Mouse (Mus musculus) embryonic facial prominence, embryonic 12.5 days (tissue): Measurements from ENCODE around the gene Ptprn2. TPM values are rescaled to one million over a fixed set of nuclear protein-coding genes. Genes with fewer than 3 reads are reported as not detected.

Experiments used
- ATAC-seq: fragments of 200-750 bp; cut with Nextera tagmentation; 2 replicates; pipeline ENCODE4 v1.8.0; 2017; ENCODE audit not compliant: insufficient number of reproducible peaks, insufficient read depth, low FRiP score, low TSS enrichment
- H3K27ac ChIP-seq: fragments of 300-500 bp; sonication (generic); 2 replicates; pipeline ENCODE4 v1.5.1; 2016; ENCODE audit warnings: mild to moderate bottlenecking
- H3K27me3 ChIP-seq: fragments of 300-500 bp; sonication (generic); 2 replicates; pipeline ENCODE4 v1.6.1; 2016; ENCODE audit warnings: mild to moderate bottlenecking, moderate library complexity
- H3K36me3 ChIP-seq: fragments of 300-500 bp; sonication (generic); 2 replicates; pipeline ENCODE4 v1.6.1; 2016; ENCODE audit warnings: mild to moderate bottlenecking
- H3K4me1 ChIP-seq: fragments of 300-500 bp; sonication (generic); 2 replicates; pipeline ENCODE4 v1.6.1; 2016
- H3K4me2 ChIP-seq: fragments of 300-500 bp; sonication (generic); replicated peaks from 2 replicates; pipeline ENCODE4 v1.6.1; 2016; ENCODE audit warnings: mild to moderate bottlenecking, moderate library complexity
- H3K4me3 ChIP-seq: fragments of 300-500 bp; sonication (generic); 2 replicates; pipeline ENCODE4 v1.5.1; 2016; ENCODE audit warnings: mild to moderate bottlenecking
- H3K9ac ChIP-seq: fragments of 300-500 bp; sonication (generic); 2 replicates; pipeline ENCODE4 v1.6.1; 2016; ENCODE audit warnings: mild to moderate bottlenecking, moderate library complexity
- H3K9me3 ChIP-seq: fragments of 300-500 bp; sonication (generic); 2 replicates; pipeline ENCODE4 v1.6.1; 2016; ENCODE audit warnings: mild to moderate bottlenecking, moderate library complexity
- WGBS: fragments of 180-500 bp; shearing (Covaris S2); methylation state at CpG from one replicate; pipeline ENCODE4 v1.1.7; 2016; 5-methylcytosine and 5-hydroxymethylcytosine counted together
- polyA plus RNA-seq: library from polyadenylated mRNA; unstranded; fragments of >200 nt; fragmentation: Nextera tagmentation; extraction: Ambion mirVana; gene quantifications from 2 replicates; pipeline ENCODE4 v1.2.1, GENCODE M21; 2016

Ptprn2 gene
- polyA plus RNA-seq, 1 experiment from 2014 or later = 0.90 TPM

DNA sequence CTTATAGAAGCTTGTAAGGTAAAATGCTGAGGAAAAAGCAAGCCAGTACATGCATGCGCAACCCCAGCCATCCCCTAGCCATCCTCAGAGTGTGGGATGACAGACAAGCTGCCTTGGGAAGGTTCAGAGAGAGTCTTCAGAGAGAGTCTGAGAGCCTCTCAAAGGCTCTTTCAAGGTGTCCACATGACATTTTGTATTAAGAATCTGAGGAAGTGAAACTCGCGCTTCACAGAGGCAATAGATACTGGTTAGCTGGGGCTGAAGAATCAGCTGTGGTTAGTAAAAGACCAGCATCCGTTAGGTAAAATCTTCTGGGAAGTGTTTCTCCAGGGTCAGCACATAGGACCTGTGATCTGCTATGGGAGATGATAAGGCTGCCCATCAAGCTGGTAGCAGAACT is 110.2 kb downstream of the Ptprn2 start:
- Histone ChIP-seq H3K27ac (no peak overlapping the region), H3K4me3 (no peak overlapping the region), H3K9ac (no peak overlapping the region), H3K36me3 (no peaks in the 10 kb centered on the region), H3K9me3 (no peaks in the 10 kb centered on the region), H3K27me3 (no peaks in the 10 kb centered on the region), H3K4me1 (no peaks in the 10 kb centered on the region), H3K4me2 (no peak overlapping the region)
- 91% methylated on average over 4 of the region's 4 CpGs for WGBS
- ATAC-seq = no peak

DNA sequence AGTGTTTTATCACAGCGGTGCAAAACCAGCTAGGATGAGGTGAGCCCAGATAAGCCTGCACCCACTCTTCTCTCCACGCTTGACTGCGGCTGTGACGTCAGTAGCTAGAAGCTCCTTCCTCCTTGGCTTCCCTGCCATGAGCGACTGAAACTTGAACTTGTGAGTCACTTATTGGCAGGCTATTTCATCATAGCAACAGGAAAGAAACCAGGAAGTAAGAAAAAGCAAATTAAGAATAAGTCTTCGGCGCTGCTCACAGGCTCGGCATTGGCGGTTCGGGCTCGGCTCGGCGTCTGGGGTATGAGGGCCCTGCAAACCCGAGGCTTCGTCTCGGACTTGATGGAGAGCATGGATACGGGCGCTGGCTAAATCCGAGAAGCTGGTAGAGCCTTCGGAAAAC is 111.5 kb downstream of the Ptprn2 start:
- Histone ChIP-seq H3K4me2 (no peak overlapping the region), H3K27me3 (no peaks in the 10 kb centered on the region), H3K36me3 (no peaks in the 10 kb centered on the region), H3K9me3 (no peaks in the 10 kb centered on the region), H3K27ac (no peak overlapping the region), H3K4me1 (no peaks in the 10 kb centered on the region), H3K4me3 (no peak overlapping the region), H3K9ac (no peak overlapping the region)
- no peak for ATAC-seq
- WGBS = 91% methylated on average over 20 of the region's 20 CpGs

DNA sequence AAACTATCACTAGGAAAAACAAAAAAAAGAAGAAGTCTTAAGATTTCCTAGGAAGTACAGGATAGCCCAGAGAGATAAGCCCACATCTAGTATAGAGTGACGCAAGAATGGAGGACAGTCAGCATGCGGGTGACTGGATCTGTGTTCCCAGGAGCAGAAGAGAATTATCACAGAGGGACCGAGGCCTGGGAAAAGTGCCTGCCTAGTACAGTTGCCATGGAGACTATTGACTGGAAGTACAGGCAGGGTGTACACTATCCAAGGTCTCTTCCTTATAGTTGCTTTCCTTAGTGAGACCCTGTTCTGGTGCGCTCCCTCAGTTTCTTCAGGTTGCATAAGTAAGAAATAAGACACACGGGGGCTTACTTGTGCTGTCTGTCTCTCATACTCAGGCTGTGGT is 112.2 kb downstream of the Ptprn2 start:
- H3K9me3 ChIP-seq = no peaks in the 10 kb centered on the region
- 84% methylated on average over 5 of the region's 5 CpGs for WGBS
- H3K36me3 ChIP-seq = no peaks in the 10 kb centered on the region
- H3K27me3 ChIP-seq = no peaks in the 10 kb centered on the region
- H3K4me3 ChIP-seq = no peak overlapping the region
- no peak overlapping the region for H3K27ac ChIP-seq
- H3K4me1 ChIP-seq = no peaks in the 10 kb centered on the region
- no peak overlapping the region for H3K4me2 ChIP-seq
- no peak overlapping the region for H3K9ac ChIP-seq
- ATAC-seq = no peak; the same call in 1 of the 2 replicates

DNA sequence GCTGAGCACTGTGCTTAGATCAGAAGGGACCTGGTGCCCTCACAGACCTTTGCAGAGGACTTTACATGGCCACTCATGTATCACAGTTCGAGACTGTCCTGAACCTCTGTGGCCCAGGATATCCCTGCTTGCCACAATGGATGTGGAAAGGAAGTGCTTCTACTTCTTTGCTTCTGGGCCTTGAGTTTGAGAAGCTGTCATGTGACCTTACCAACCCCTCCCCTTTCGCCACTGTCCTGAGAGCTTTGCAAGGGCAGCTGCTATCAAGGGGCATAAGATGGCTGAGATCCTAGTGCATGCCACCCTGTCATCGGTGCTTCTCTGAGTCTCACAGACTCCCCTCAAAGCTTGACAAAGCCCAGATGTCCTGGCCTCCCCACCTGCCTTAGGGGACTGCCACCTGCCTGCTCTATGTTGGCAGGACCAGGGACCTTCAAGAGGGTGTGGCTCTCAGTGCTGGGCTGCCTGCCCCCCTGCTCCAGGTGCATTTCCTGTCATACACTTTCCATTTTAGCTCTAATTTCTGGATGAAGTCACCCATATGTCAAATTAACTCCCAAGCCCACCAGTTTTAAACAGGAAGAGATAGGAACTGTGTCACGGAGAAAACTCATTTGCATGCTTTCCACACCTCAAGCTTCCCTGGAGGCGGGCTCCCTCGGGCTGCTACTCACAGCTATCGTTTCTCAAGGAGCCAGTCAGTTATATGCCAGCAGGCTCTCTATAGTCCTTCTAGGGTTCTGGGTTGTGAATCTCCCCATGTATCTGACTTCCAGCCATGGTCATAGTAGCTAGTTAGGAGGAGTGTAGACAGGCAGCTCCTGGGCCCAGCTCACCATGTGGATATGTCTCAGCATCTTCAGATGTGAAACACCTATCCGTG is 112.8 kb downstream of the Ptprn2 start:
- Histone ChIP-seq H3K27me3 (no peaks in the 10 kb centered on the region), H3K36me3 (no peaks in the 10 kb centered on the region), H3K4me3 (no peak overlapping the region), H3K9me3 (no peaks in the 10 kb centered on the region), H3K27ac (no peak overlapping the region), H3K4me1 (no peaks in the 10 kb centered on the region), H3K4me2 (no peak overlapping the region), H3K9ac (no peak overlapping the region)
- no peak for ATAC-seq
- WGBS = 82% methylated on average over 8 of the region's 8 CpGs

DNA sequence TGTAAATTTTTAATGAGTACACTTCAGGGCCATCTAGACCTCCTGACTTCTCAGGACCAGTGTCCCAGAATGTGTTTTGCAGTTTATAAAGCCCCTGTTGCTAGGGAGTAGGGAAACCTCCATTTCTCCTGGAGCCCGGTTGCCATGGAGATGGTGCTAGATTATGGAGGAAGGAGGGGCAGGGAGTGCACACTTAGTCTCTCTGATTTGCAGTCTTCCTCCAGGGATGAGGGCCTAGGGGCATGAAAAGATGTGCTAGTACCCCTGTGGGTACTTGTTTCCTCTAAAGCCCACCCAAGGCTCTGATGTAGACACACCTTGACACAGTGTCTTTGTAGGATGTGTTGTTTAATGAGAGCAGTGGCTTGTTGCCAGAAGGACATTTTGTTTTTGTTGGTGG is 114.0 kb downstream of the Ptprn2 start:
- ATAC-seq = peak; percentile 60; the same call in 1 of the 2 replicates
- H3K36me3 ChIP-seq = no peaks in the 10 kb centered on the region
- no peak overlapping the region for H3K4me3 ChIP-seq
- no peak overlapping the region for H3K27ac ChIP-seq
- H3K4me1 ChIP-seq = no peaks in the 10 kb centered on the region
- WGBS = 86% methylated on average over 1 of the region's 1 CpGs
- H3K9me3 ChIP-seq = no peaks in the 10 kb centered on the region
- H3K4me2 ChIP-seq = no peak overlapping the region
- H3K27me3 ChIP-seq = no peaks in the 10 kb centered on the region
- H3K9ac ChIP-seq = no peak overlapping the region

DNA sequence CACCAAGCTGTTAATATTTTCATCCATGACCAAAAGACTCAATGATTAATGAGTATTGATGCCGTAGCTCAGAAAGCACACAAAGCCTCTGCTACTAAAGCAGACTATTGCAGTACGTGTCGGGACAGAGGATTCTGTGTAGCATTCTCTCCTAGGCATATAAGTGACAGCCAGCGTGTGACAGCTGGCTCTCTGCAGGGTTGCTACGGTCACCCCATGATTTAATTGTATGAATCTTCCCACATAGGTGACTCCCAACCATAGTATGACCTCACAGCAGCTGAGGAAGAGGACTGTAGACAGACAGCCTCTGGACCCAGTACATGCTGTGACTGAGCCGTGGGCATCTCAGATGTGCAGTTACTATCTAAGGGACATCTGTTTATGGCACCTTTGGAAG is 114.5 kb downstream of the Ptprn2 start:
- Histone ChIP-seq H3K27ac (no peak overlapping the region), H3K4me3 (no peak overlapping the region), H3K36me3 (no peaks in the 10 kb centered on the region), H3K4me1 (no peaks in the 10 kb centered on the region), H3K9me3 (no peaks in the 10 kb centered on the region), H3K9ac (no peak overlapping the region), H3K4me2 (no peak overlapping the region), H3K27me3 (no peaks in the 10 kb centered on the region)
- ATAC-seq = no peak
- WGBS = 89% methylated on average over 6 of the region's 6 CpGs

DNA sequence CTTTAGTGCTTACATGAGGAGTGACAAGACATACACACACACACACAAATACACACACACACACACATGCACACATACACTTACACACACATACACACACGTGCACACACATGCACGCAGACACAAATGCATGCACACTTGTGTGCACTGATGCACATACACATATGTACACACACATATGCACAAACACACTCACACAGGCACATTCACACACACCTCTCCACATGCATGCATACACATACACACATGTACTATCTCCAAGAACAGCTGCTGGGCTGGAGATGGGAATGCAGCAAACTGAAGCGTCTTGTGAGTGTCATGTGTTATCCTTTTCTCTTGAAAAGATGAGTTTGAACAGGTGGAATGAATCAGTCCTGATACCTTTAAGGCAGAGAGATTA is 115.9 kb downstream of the Ptprn2 start:
- WGBS = 85% methylated on average over 3 of the region's 3 CpGs
- Histone ChIP-seq H3K9ac (no peak overlapping the region), H3K36me3 (no peaks in the 10 kb centered on the region), H3K27ac (no peak overlapping the region), H3K4me2 (no peak overlapping the region), H3K4me1 (no peaks in the 10 kb centered on the region), H3K4me3 (no peak overlapping the region), H3K9me3 (no peaks in the 10 kb centered on the region), H3K27me3 (no peaks in the 10 kb centered on the region)
- ATAC-seq = no peak

DNA sequence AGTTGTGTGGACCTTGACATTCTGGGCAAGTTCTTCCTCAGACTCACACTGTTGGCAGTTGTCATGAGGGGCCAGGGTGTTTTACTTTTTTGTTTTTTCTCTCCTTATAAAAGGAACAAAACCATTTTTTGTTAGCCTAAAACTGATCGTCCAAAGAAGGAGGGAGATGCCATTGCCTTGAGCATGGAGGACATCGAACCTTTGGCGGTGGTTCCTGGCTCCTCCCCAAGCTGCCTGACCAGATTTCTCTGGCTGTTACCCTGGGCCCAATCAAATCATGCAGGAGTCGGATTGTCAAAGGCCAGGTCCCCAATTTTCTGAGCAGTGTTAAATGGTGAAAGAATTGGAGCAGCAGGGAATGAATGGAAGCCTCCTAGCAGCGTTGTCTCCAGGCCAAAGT is 116.4 kb downstream of the Ptprn2 start:
- WGBS = 81% methylated on average over 5 of the region's 5 CpGs
- H3K9me3 ChIP-seq = no peaks in the 10 kb centered on the region
- no peak for ATAC-seq

DNA sequence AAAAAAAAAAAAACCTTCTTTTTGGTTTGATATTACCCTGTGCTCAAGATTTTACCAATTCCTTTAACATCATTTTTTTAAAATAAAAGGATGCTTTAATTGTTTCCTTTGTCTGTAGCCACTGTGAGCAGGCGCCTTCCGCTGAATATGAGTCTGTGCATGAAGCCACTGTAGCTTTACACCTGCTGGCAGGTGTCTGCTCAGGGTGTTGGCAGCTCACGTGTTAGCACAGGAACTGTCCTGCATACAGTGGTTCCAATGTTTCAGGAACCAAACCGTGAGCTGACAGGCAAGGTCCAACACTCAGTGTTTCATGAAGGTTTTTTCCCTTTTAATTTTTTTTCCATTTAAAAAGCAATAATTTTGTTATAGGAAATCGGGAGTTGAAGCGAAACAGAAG is 123.1 kb downstream of the Ptprn2 start:
- no peaks in the 10 kb centered on the region for H3K9me3 ChIP-seq
- no peak for ATAC-seq
- 85% methylated on average over 6 of the region's 6 CpGs for WGBS
- no peaks in the 10 kb centered on the region for H3K27me3 ChIP-seq
- H3K9ac ChIP-seq = no peak overlapping the region
- H3K4me1 ChIP-seq = no peaks in the 10 kb centered on the region
- H3K27ac ChIP-seq = no peak overlapping the region
- H3K4me2 ChIP-seq = no peak overlapping the region
- no peak overlapping the region for H3K4me3 ChIP-seq
- H3K36me3 ChIP-seq = no peaks in the 10 kb centered on the region

More for the DNA sequence above, 116.4 kb downstream of the Ptprn2 start:
- no peaks in the 10 kb centered on the region for H3K36me3 ChIP-seq
- H3K4me3 ChIP-seq = no peak overlapping the region
- no peaks in the 10 kb centered on the region for H3K27me3 ChIP-seq
- H3K4me2 ChIP-seq = no peak overlapping the region
- no peak overlapping the region for H3K27ac ChIP-seq
- H3K4me1 ChIP-seq = no peaks in the 10 kb centered on the region
- no peak overlapping the region for H3K9ac ChIP-seq

DNA sequence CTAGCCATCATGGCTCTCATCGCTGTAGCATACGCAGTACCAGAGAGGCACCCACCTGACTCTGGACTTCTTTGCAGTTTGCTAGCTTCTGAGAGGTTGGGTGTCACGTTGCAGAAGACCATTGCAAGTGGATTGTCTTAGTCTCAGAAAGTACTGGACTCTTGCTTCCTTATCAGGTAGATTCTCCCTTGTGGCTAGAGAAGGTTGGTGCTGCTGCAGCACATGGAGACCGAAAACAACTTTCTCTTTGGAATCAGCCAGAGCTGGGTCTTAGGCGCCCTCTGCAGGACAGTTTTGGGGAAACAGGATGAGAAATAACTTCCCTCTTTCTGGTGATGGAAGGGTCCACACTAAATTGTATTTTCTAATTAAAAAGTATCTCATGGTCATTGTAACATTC is 134.3 kb downstream of the Ptprn2 start:
- no peaks in the 10 kb centered on the region for H3K9me3 ChIP-seq
- H3K9ac ChIP-seq = no peak overlapping the region
- no peaks in the 10 kb centered on the region for H3K4me1 ChIP-seq
- H3K27me3 ChIP-seq = no peaks in the 10 kb centered on the region
- H3K36me3 ChIP-seq = no peaks in the 10 kb centered on the region
- no peak overlapping the region for H3K27ac ChIP-seq
- WGBS = 44% methylated on average over 5 of the region's 5 CpGs
- no peak overlapping the region for H3K4me2 ChIP-seq
- no peak overlapping the region for H3K4me3 ChIP-seq
- no peak for ATAC-seq

DNA sequence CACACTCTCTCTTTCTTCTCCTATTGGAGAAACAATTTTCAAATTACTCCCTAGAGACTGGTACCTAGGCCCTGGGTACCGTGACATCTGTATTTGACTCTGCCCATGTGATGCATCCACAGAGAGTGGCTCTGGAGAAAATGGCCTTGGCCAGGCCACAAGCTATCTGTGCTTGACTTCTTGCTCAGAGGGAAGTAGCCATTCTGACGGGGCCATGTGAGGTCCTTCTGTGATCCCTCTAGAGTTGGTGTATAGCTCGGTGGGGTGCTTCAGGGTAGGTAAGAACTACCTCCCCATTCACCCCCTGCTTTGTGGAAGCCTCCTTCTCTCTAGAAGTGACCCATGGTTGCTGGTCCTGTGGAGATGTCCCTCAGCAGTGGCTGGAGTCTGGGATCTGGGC is 134.8 kb downstream of the Ptprn2 start:
- ATAC-seq = no peak; the same call in 1 of the 2 replicates
- no peaks in the 10 kb centered on the region for H3K4me1 ChIP-seq
- no peaks in the 10 kb centered on the region for H3K27me3 ChIP-seq
- no peak overlapping the region for H3K9ac ChIP-seq
- no peak overlapping the region for H3K4me3 ChIP-seq
- WGBS = 80% methylated on average over 3 of the region's 3 CpGs
- no peaks in the 10 kb centered on the region for H3K36me3 ChIP-seq
- H3K9me3 ChIP-seq = no peaks in the 10 kb centered on the region
- no peak overlapping the region for H3K4me2 ChIP-seq
- H3K27ac ChIP-seq = no peak overlapping the region

DNA sequence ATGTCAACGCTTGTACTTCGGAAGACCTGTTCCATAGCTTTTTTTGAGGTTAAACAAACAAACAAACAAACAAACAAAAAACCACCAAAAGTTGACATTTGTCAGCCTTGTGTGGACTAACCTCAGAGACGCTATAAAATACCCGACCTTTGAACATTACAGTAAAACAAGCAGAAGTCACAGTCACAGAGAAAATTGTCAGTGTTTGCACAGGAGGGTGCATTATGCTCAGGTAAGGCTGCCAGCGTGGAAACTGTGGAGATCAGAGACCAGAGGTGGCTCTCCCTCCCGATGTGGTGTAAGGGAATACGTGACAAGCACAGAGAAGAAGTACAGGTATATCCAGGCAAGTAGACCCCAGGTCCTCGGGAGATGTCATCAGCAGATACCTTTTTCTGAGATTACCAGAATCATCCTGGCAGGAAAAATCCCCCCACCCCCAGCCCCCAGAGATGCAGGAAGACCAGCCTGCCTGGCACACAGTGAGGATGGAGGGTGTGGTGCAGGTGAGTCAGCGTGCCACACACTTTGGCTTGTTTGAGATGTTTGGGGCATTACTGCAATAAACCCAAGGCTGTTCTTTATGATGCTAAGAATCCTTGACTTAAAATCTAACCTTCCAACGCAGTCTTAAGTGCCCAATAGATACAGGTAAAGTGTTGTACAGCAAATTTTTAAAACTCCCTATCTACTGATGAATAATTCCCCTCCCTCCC is 136.0 kb downstream of the Ptprn2 start:
- no peak overlapping the region for H3K4me3 ChIP-seq
- H3K27ac ChIP-seq = no peak overlapping the region
- no peak overlapping the region for H3K9ac ChIP-seq
- no peaks in the 10 kb centered on the region for H3K36me3 ChIP-seq
- 77% methylated on average over 10 of the region's 10 CpGs for WGBS
- ATAC-seq = no peak
- H3K27me3 ChIP-seq = no peaks in the 10 kb centered on the region
- H3K4me1 ChIP-seq = no peaks in the 10 kb centered on the region
- H3K4me2 ChIP-seq = no peak overlapping the region
- H3K9me3 ChIP-seq = no peaks in the 10 kb centered on the region
